Mouse (Mus musculus) macrophage (primary cell): Measurements from ENCODE around the gene Sec31b. TPM values are rescaled to one million over a fixed set of nuclear protein-coding genes. Genes with fewer than 3 reads are reported as not detected.

Experiments used
- H3K27ac ChIP-seq: fragments of 350-480 bp; formaldehyde crosslinking; 2 replicates; pipeline ENCODE4 v1.9.0; 2021
- H3K36me3 ChIP-seq: fragments of 350-480 bp; formaldehyde crosslinking; 2 replicates; pipeline ENCODE4 v1.9.0; 2021; ENCODE audit errors: inconsistent target
- H3K4me3 ChIP-seq: fragments of 350-480 bp; formaldehyde crosslinking; 2 replicates; pipeline ENCODE4 v1.9.0; 2021; ENCODE audit errors: inconsistent target
- H3K79me2 ChIP-seq: fragments of 350-480 bp; formaldehyde crosslinking; 2 replicates; pipeline ENCODE4 v1.9.0; 2021; ENCODE audit errors: inconsistent target
- WGBS: methylation state at CpG from one replicate; pipeline ENCODE4 v1.1.7; 2026; ENCODE audit warnings: inconsistent platforms; ENCODE audit not compliant: missing documents; 5-methylcytosine and 5-hydroxymethylcytosine counted together
- polyA plus RNA-seq: library from polyadenylated mRNA; stranded (reverse); fragments of 250-400 nt; gene quantifications from 3 replicates; pipeline ENCODE4 v1.2.4, GENCODE M21; 2018; ENCODE audit warnings: inconsistent platforms

Gene Sec31b
- polyA plus RNA-seq, 1 experiment from 2014 or later, result 0.11 TPM

DNA sequence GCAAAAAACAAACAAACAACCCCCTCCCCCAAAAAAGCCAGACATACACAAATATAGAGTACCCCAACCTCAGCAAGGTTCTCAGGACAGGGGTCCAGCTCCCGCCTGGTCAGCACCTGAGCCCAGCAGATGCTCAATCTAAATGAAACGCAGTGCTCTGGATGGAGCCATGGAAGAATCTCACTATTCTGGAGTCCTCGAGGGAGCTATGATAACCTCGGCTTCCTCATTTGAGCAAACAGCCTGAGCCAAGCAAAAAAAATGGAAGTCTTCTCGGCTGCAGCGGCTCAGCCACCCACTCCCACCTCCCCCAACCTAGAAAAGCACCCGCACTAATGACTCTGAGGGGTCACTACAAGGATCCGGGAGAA lies 8.8 kb upstream of the Sec31b start:
- Histone ChIP-seq H3K27ac (peak overlapping the region; percentile 79), H3K4me3 (peak overlapping the region; percentile 99), H3K36me3 (peaks cover 40% of the 10 kb centered on the region), H3K79me2 (peaks cover 27% of the 10 kb centered on the region)
- 6% methylated on average over 8 of the region's 8 CpGs for WGBS

- Histone ChIP-seq H3K4me3 (no peak overlapping the region), H3K27ac (no peak overlapping the region), H3K36me3 (peaks cover 50% of the 10 kb centered on the region), H3K79me2 (peaks cover 27% of the 10 kb centered on the region)
- 94% methylated on average over 4 of the region's 4 CpGs for WGBS
Measured at GRCm38 (mm10) chr19:44553286-44553685, 7.6 kb upstream of the Sec31b start.

GRCm38 (mm10) chr19:44552731-44553130 lies 7.1 kb upstream of the Sec31b start, which contains the start of gene Gm20538:
TSS of gene Gm20538 (minus strand) at chr19:44552831.
- Histone ChIP-seq H3K27ac (no peak within 1 kb of the TSS), H3K36me3 (peaks cover 54% of the 10 kb centered on the region), H3K79me2 (peaks cover 27% of the 10 kb centered on the region), H3K4me3 (no peak within 1 kb of the TSS)
- WGBS, result 96% methylated on average over 4 of the region's 4 CpGs

DNA sequence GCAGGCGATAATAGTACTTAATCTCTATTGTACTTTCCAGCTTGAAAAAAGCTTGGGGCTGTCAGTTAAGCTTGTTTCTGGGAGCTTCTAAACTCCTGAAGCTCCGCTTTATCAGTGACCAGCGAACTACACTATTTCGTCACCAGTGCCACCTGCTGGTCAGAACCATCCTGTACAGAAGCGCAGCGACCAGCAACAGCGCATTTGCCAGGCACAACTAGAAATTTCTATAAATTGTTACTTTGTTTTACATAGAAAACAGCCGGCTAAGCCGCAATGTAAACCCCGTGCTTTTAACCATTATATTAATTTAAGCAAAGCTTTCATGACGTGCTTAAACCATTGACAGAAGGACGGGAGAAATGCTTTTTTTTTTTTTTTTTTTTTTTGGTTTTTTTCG lies 889 bp downstream of the Sec31b start:
- 3% methylated on average over 12 of the region's 13 CpGs for WGBS
- no peaks in the 10 kb centered on the region for H3K79me2 ChIP-seq
- H3K4me3 ChIP-seq, result no peak overlapping the region; the same call in 1 of the 2 replicates

DNA sequence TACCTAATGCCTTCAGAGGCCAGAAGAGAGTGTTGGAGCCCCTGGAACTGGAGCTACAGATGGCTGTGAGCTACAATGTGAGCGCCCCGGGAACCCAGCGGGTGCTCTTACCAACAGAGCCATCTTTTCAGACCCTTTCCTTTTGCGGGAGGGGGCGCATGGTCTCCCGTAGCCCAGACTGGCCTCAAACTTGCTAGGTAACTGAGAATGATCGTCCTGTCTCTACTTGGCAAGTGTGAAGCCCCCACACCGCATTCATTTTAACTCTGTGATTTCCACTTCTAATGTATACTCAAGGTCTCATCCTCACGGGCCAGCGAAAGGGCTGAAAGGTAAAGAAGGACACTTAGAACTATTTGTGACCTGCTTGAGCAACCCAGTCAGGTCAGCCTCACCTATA lies 1.3 kb downstream of the Sec31b start:
- no peak overlapping the region for H3K27ac ChIP-seq
- WGBS, result 75% methylated on average over 10 of the region's 10 CpGs
- H3K4me3 ChIP-seq, result no peak overlapping the region
- H3K79me2 ChIP-seq, result no peaks in the 10 kb centered on the region
- peaks cover 14% of the 10 kb centered on the region; the same call in 1 of the 2 replicates for H3K36me3 ChIP-seq

More for the DNA sequence above, 889 bp downstream of the Sec31b start:
- H3K27ac ChIP-seq, result no peak overlapping the region
- peaks cover 16% of the 10 kb centered on the region for H3K36me3 ChIP-seq

DNA sequence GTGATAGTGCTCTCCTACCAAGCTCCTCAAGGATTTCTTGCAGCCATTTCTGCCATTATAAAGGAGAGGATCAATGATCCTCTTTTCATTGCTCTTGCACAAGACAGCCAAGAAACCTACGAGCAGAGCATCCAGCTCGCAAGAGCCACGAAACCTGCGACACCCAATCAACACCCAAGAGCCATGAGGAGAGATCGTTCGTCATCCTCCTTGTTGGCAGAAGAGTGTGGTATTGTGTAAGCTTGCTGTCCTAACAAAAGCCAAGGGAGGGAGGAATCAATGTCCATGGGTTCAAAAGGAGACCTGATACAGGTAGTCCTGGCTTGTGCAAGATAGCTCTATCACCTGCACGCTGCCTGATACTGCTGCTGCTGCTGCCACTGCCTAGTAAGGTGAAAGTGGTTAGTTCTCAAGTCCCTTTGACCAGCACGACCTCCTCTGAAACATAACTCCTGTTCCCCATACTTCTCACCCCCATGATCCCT lies 2.9 kb downstream of the Sec31b start:
- H3K27ac ChIP-seq, result no peak overlapping the region
- no peaks in the 10 kb centered on the region for H3K36me3 ChIP-seq
- WGBS, result 84% methylated on average over 8 of the region's 8 CpGs
- no peak overlapping the region for H3K4me3 ChIP-seq
- H3K79me2 ChIP-seq, result no peaks in the 10 kb centered on the region

- H3K79me2 ChIP-seq, result no peaks in the 10 kb centered on the region
- WGBS, result 93% methylated on average over 8 of the region's 8 CpGs
Measured at GRCm38 (mm10) chr19:44537416-44537815, 8.2 kb downstream of the Sec31b start.

GRCm38 (mm10) chr19:44535376-44535775 lies 10.3 kb downstream of the Sec31b start:
- no peak overlapping the region for H3K4me3 ChIP-seq
- H3K79me2 ChIP-seq, result no peaks in the 10 kb centered on the region
- 62% methylated on average over 3 of the region's 3 CpGs for WGBS
- H3K36me3 ChIP-seq, result no peaks in the 10 kb centered on the region
- H3K27ac ChIP-seq, result no peak overlapping the region

More at GRCm38 (mm10) chr19:44537416-44537815, 8.2 kb downstream of the Sec31b start:
- H3K36me3 ChIP-seq, result no peaks in the 10 kb centered on the region
- no peak overlapping the region for H3K27ac ChIP-seq
- no peak overlapping the region for H3K4me3 ChIP-seq

DNA sequence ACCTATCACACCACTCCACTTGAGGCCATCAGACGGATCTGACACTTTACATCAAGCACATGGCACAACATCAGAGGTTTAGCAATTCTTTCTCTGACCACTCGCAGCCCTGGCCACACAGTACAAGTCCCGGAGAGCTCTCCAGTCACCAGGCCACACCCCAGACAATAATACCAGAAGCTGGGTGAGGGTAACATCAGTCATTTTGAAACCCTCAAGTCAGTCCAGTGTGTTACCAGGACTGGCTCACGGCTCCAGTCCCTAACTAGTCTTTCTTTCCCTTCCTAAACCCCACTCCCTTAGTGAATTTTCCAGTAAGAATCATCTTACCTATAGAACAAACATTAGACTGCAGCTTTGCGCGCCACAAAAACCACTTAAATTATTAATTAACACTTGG lies 15.6 kb downstream of the Sec31b start:
- 88% methylated on average over 6 of the region's 6 CpGs for WGBS
- H3K27ac ChIP-seq, result no peak overlapping the region
- no peaks in the 10 kb centered on the region for H3K36me3 ChIP-seq
- H3K79me2 ChIP-seq, result no peaks in the 10 kb centered on the region
- no peak overlapping the region for H3K4me3 ChIP-seq

DNA sequence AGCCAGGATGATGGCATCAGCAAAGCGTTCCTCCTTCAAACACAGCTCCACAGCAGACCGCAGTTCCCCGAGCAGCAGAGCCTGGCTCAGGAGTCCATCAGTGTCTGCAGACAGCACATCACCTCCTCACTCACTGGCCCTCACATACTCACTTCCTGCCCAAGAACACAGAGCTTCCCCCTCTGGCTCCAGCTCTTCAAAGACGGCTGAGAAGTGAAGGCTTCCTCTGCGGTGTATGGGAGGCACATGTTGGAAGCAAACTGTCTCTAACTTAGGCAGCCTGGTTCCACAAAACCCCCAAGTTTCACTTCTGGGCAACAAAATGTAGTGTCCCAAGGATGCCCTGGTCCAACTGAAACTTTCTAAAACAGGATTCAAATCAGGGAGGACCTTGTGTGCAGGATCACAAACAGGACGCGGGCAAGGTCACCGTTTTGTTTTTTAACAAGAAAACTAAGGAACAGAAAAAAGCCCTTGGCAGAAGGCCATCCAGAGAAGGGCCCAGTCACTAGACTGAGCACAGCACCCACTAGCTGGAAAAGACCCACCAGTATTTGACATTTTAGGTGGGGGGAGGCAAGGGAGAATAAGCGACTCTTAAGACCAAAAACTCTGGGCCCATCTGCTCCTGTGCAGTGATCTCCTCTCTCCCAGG lies 20.0 kb downstream of the Sec31b start:
- H3K4me3 ChIP-seq, result no peak overlapping the region
- no peaks in the 10 kb centered on the region for H3K36me3 ChIP-seq
- H3K27ac ChIP-seq, result no peak overlapping the region
- 22% methylated on average over 9 of the region's 9 CpGs for WGBS
- no peaks in the 10 kb centered on the region for H3K79me2 ChIP-seq

GRCm38 (mm10) chr19:44519152-44519551 lies 26.5 kb downstream of the Sec31b start:
- Histone ChIP-seq H3K4me3 (no peak overlapping the region), H3K27ac (no peak overlapping the region), H3K79me2 (no peaks in the 10 kb centered on the region), H3K36me3 (no peaks in the 10 kb centered on the region)
- whole genome bisulfite sequencing, result 76% methylated on average over 7 of the region's 7 CpGs

GRCm38 (mm10) chr19:44517996-44518768 lies 27.5 kb downstream of the Sec31b start:
- Histone ChIP-seq H3K4me3 (no peak overlapping the region), H3K27ac (no peak overlapping the region), H3K79me2 (no peaks in the 10 kb centered on the region), H3K36me3 (no peaks in the 10 kb centered on the region)
- WGBS, result 91% methylated on average over 12 of the region's 12 CpGs

GRCm38 (mm10) chr19:44515769-44516168 lies 29.9 kb downstream of the Sec31b start:
- Histone ChIP-seq H3K4me3 (no peak overlapping the region), H3K79me2 (no peaks in the 10 kb centered on the region), H3K36me3 (no peaks in the 10 kb centered on the region), H3K27ac (no peak overlapping the region)
- 72% methylated on average over 6 of the region's 6 CpGs for whole genome bisulfite sequencing

- no peaks in the 10 kb centered on the region for H3K36me3 ChIP-seq
- no peak overlapping the region for H3K4me3 ChIP-seq
- 81% methylated on average over 14 of the region's 14 CpGs for WGBS
- H3K79me2 ChIP-seq, result no peaks in the 10 kb centered on the region
- H3K27ac ChIP-seq, result no peak overlapping the region
Measured at GRCm38 (mm10) chr19:44514521-44515451, 30.9 kb downstream of the Sec31b start.
